ENCODE assay signal across 8 mouse cellular contexts in genomic region chr15:99449131-99449750, GRCm38 (mm10). TPM values are rescaled to one million over a fixed set of nuclear protein-coding genes. Genes with fewer than 3 reads are reported as not detected.
DNase-seq lines count a peak whose midpoint lies in the region; ATAC-seq lines count a peak whose summit lies in the region.

No protein-coding gene starts in this region.

- H3K27ac ChIP-seq in liver, embryonic 11.5 days (ENCODE audit: low read depth, low read length), result peak overlapping the region; percentile 41; the same call in 1 of the 2 replicates
- peak overlapping the region; percentile 62 for H3K27ac ChIP-seq in liver, embryonic 13.5 days

- peak overlapping the region; percentile 44 for H3K4me2 ChIP-seq in liver, embryonic 11.5 days
- H3K4me2 ChIP-seq in liver, embryonic 13.5 days, result peak overlapping the region; percentile 53

- DNase-seq in liver, embryonic 11.5 days (ENCODE audit: low spot score), result no peak
- DNase-seq in liver, result no peak
- peak; percentile 49 for DNase-seq in cerebellum, adult 11 months
- peak; percentile 36 to 47 for DNase-seq in frontal cortex, postnatal 14 days (ENCODE audit: low spot score in 2 of 2)
- DNase-seq in kidney, adult 9 months, result peak; percentile 35
- DNase-seq in liver, embryonic 13.5 days, result no peak
- peak; percentile 67 for DNase-seq in right cerebral cortex, postnatal 25 days

- H3K27me3 ChIP-seq in liver, embryonic 11.5 days (replicated peaks; ENCODE audit: control insufficient read depth, insufficient read depth, low read length), result no peaks in the 10 kb centered on the region
- no peaks in the 10 kb centered on the region for H3K27me3 ChIP-seq in liver, embryonic 13.5 days

- peaks cover 2% of the 10 kb centered on the region; the same call in 1 of the 2 replicates for H3K36me3 ChIP-seq in liver, embryonic 11.5 days (ENCODE audit: control insufficient read depth, insufficient read depth, low read length)
- H3K36me3 ChIP-seq in liver, embryonic 13.5 days, result no peaks in the 10 kb centered on the region

- H3K9me3 ChIP-seq in liver, embryonic 11.5 days (ENCODE audit: control insufficient read depth, low read length), result no peaks in the 10 kb centered on the region
- H3K9me3 ChIP-seq in liver, embryonic 13.5 days (replicated peaks), result no peaks in the 10 kb centered on the region

- ATAC-seq in liver, embryonic 11.5 days (replicated peaks; ENCODE audit: low FRiP score), result peak; percentile 59
- peak; percentile 33 for ATAC-seq in liver, embryonic 13.5 days (ENCODE audit: low read depth)
- no peak for ATAC-seq in monocyte, adult 5-6 weeks (replicated peaks; ENCODE audit: insufficient number of reproducible peaks, low FRiP score, low TSS enrichment, poor library complexity, severe bottlenecking)

- 39% methylated on average over 9 of the region's 9 CpGs for WGBS in liver, embryonic 11.5 days
- WGBS in liver, embryonic 13.5 days (ENCODE audit: insufficient replicate concordance), result 24% methylated on average over 9 of the region's 9 CpGs

- peak overlapping the region; percentile 17; the same call in 1 of the 2 replicates for H3K9ac ChIP-seq in liver, embryonic 11.5 days (ENCODE audit: low read depth, low read length)
- H3K9ac ChIP-seq in liver, embryonic 13.5 days, result 0 out of 2 replicates have a peak overlapping the region, but pooled peaks have one; percentile 13

- H3K4me3 ChIP-seq in liver, embryonic 11.5 days (ENCODE audit: low read depth, low read length), result no peak overlapping the region
- H3K4me3 ChIP-seq in liver, embryonic 13.5 days (replicated peaks), result no peak overlapping the region

- peaks cover 33% of the 10 kb centered on the region for H3K4me1 ChIP-seq in liver, embryonic 11.5 days (replicated peaks; ENCODE audit: control insufficient read depth, insufficient read depth, low read length)
- H3K4me1 ChIP-seq in liver, embryonic 13.5 days (replicated peaks), result peaks cover 42% of the 10 kb centered on the region

RNA-seq across cellular contexts. Expression of gene Nckap5l, which starts 8.3 kb away (rescaled TPM):
- 5.6 and 6.0 TPM in 2 replicates for polyA plus RNA-seq in liver, embryonic 11.5 days (2014; fragmentation: Nextera tagmentation; extraction: Ambion mirVana)
- polyA plus RNA-seq in liver, embryonic 13.5 days (2015; fragmentation: Nextera tagmentation; extraction: Ambion mirVana), result 0.85 and 1.1 TPM in 2 replicates
- 1.2 to 3.4 TPM (median 1.2 TPM) in 3 replicates for total RNA-seq in monocyte, adult 5-6 weeks (2017)

RNA-seq across cellular contexts. Expression of gene Bcdin3d, which starts 25.3 kb away (rescaled TPM):
- polyA plus RNA-seq in liver, embryonic 11.5 days (2014; fragmentation: Nextera tagmentation; extraction: Ambion mirVana), result 10.5 and 12.1 TPM in 2 replicates
- 7.3 and 7.4 TPM in 2 replicates for polyA plus RNA-seq in liver, embryonic 13.5 days (2015; fragmentation: Nextera tagmentation; extraction: Ambion mirVana)
- 6.8 to 12.5 TPM (median 7.3 TPM) in 3 replicates for total RNA-seq in monocyte, adult 5-6 weeks (2017)

RNA-seq across cellular contexts. Expression of gene Tmbim6, which starts 56.6 kb away (rescaled TPM):
- polyA plus RNA-seq in liver, embryonic 11.5 days (2014; fragmentation: Nextera tagmentation; extraction: Ambion mirVana), result 256 and 273 TPM in 2 replicates
- polyA plus RNA-seq in liver, embryonic 13.5 days (2015; fragmentation: Nextera tagmentation; extraction: Ambion mirVana), result 188 and 210 TPM in 2 replicates
- 340 to 400 TPM (median 366 TPM) in 3 replicates for total RNA-seq in monocyte, adult 5-6 weeks (2017)

Comparison
In these comparisons a context has a peak if more than half of its experiments do, and no peak if none do; other contexts are left out.
1. DNase-seq: peak in cerebellum, adult 11 months (single experiment), frontal cortex, postnatal 14 days (2 of 2), kidney, adult 9 months (single experiment) and right cerebral cortex, postnatal 25 days (single experiment); none in liver, embryonic 11.5 days (single experiment), liver (single experiment) and liver, embryonic 13.5 days (single experiment).